In the genomic region with DNA sequence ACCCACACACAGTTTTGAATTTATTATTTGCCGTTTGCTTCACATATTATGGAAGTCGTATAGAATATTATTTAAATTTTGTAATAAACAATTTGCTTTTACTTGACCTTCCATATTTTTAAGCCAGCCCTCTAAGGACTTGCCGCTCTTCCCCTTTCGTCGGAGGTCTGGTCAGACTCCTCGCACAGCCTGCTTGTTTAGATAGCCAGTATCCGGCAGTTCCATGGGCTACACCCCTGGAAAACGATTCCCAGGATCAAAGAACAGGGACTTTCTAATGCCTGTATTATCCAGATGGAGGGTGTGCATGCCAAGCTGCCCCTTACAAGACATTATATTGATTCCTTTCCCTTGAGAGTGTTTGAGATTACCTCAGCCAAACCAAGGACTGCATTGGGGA, we compare ENCODE assay signal across 11 mouse cellular contexts.
DNase-seq lines count a peak whose midpoint lies in the region; ATAC-seq and TF ChIP-seq lines count a peak whose summit lies in the region.
"Had no signal": no experiment of that assay in that cellular context is flagged by ENCODE, and none has a peak within 500 bp of the region (broad histone marks: within the 10 kb centered on the region; RNA-seq: fewer than 3 reads in every experiment).

No protein-coding gene starts in this region.

- H3K9ac ChIP-seq in kidney, embryonic 14.5 days (ENCODE audit: low read depth, low read length) = no peak overlapping the region
- no peak overlapping the region for H3K9ac ChIP-seq in embryonic facial prominence, embryonic 12.5 days
- H3K9ac ChIP-seq in hindbrain, embryonic 13.5 days = 0 out of 2 replicates have a peak overlapping the region, but pooled peaks have one; percentile 40
- 0 out of 2 replicates have a peak overlapping the region, but pooled peaks have one; percentile 2 for H3K9ac ChIP-seq in midbrain, embryonic 12.5 days (replicated peaks)

- TF ChIP-seq CTCF in gastrocnemius, adult 2 months (IDR thresholded peaks at IDR 0.05) = no peak

- intact Hi-C loops in gastrocnemius, adult 2 months (cut with DNase I) = no loop called here

- H3K9me3 ChIP-seq in kidney, embryonic 14.5 days (ENCODE audit: control insufficient read depth, low read length) = no peaks in the 10 kb centered on the region
- H3K9me3 ChIP-seq in embryonic facial prominence, embryonic 12.5 days = no peaks in the 10 kb centered on the region
- H3K9me3 ChIP-seq in hindbrain, embryonic 13.5 days = no peaks in the 10 kb centered on the region
- no peaks in the 10 kb centered on the region for H3K9me3 ChIP-seq in midbrain, embryonic 12.5 days

- no peak for DNase-seq in kidney, adult 11 months
- DNase-seq in left cerebral cortex, adult 11 months (ENCODE audit: low spot score) = no peak
- DNase-seq in gastrocnemius, adult 2 months = no peak
- DNase-seq: adrenal gland, adult 2 months; cerebellum, postnatal 14 days; thymus, adult 18-20 months had no signal

- ATAC-seq in kidney, embryonic 14.5 days (ENCODE audit: low FRiP score, low TSS enrichment) = peak; percentile 49; the same call in 1 of the 2 replicates
- ATAC-seq in embryonic facial prominence, embryonic 12.5 days (ENCODE audit: insufficient number of reproducible peaks, insufficient read depth, low FRiP score, low TSS enrichment) = no peak
- no peak for ATAC-seq in hindbrain, embryonic 13.5 days (ENCODE audit: low FRiP score)
- no peak for ATAC-seq in midbrain, embryonic 12.5 days (ENCODE audit: low FRiP score, low read depth)
- no peak for ATAC-seq in erythroid progenitor cell, adult 5-6 weeks (replicated peaks; ENCODE audit: low FRiP score, poor library complexity, severe bottlenecking)

- no peak overlapping the region; the same call in 1 of the 2 replicates for H3K27ac ChIP-seq in kidney, embryonic 14.5 days (ENCODE audit: low read depth, low read length)
- peak overlapping the region; percentile 55; the same call in 1 of the 2 replicates for H3K27ac ChIP-seq in embryonic facial prominence, embryonic 12.5 days
- peak overlapping the region; percentile 69 for H3K27ac ChIP-seq in hindbrain, embryonic 13.5 days
- H3K27ac ChIP-seq in midbrain, embryonic 12.5 days (replicated peaks) = peak overlapping the region; percentile 60; the same call in 1 of the 2 replicates
- no peak overlapping the region for H3K27ac ChIP-seq in gastrocnemius, adult 2 months

- H3K4me2 ChIP-seq in kidney, embryonic 14.5 days (replicated peaks; ENCODE audit: low read depth, low read length) = no peak overlapping the region
- H3K4me2 ChIP-seq in embryonic facial prominence, embryonic 12.5 days (replicated peaks) = no peak overlapping the region
- H3K4me2 ChIP-seq in hindbrain, embryonic 13.5 days = no peak overlapping the region
- no peak overlapping the region for H3K4me2 ChIP-seq in midbrain, embryonic 12.5 days (replicated peaks)

- no peaks in the 10 kb centered on the region for H3K36me3 ChIP-seq in kidney, embryonic 14.5 days (ENCODE audit: control insufficient read depth, insufficient read depth, low read length)
- no peaks in the 10 kb centered on the region for H3K36me3 ChIP-seq in embryonic facial prominence, embryonic 12.5 days
- no peaks in the 10 kb centered on the region for H3K36me3 ChIP-seq in hindbrain, embryonic 13.5 days
- H3K36me3 ChIP-seq in midbrain, embryonic 12.5 days = no peaks in the 10 kb centered on the region

- 50% methylated on average over 8 of the region's 8 CpGs for WGBS in kidney, embryonic 14.5 days
- WGBS in embryonic facial prominence, embryonic 12.5 days = 52% methylated on average over 8 of the region's 8 CpGs
- WGBS in hindbrain, embryonic 13.5 days = 67% methylated on average over 8 of the region's 8 CpGs
- 59% methylated on average over 8 of the region's 8 CpGs for WGBS in midbrain, embryonic 12.5 days

- H3K27me3 ChIP-seq in kidney, embryonic 14.5 days (ENCODE audit: control insufficient read depth, insufficient read depth, low read length) = no peaks in the 10 kb centered on the region
- no peaks in the 10 kb centered on the region for H3K27me3 ChIP-seq in embryonic facial prominence, embryonic 12.5 days
- no peaks in the 10 kb centered on the region for H3K27me3 ChIP-seq in hindbrain, embryonic 13.5 days
- H3K27me3 ChIP-seq in midbrain, embryonic 12.5 days = no peaks in the 10 kb centered on the region

- H3K4me1 ChIP-seq in kidney, embryonic 14.5 days (ENCODE audit: control insufficient read depth, insufficient read depth, low read length) = peaks cover 8% of the 10 kb centered on the region; the same call in 1 of the 2 replicates
- peaks cover 28% of the 10 kb centered on the region for H3K4me1 ChIP-seq in embryonic facial prominence, embryonic 12.5 days
- peaks cover 53% of the 10 kb centered on the region for H3K4me1 ChIP-seq in hindbrain, embryonic 13.5 days (replicated peaks)
- peaks cover 36% of the 10 kb centered on the region for H3K4me1 ChIP-seq in midbrain, embryonic 12.5 days

- H3K4me3 ChIP-seq in kidney, embryonic 14.5 days (ENCODE audit: low read length) = no peak overlapping the region
- H3K4me3 ChIP-seq in embryonic facial prominence, embryonic 12.5 days = no peak overlapping the region
- H3K4me3 ChIP-seq in hindbrain, embryonic 13.5 days = no peak overlapping the region
- no peak overlapping the region for H3K4me3 ChIP-seq in midbrain, embryonic 12.5 days
- H3K4me3 ChIP-seq in gastrocnemius, adult 2 months = no peak overlapping the region

Comparison
In these comparisons a context has a peak if more than half of its experiments do, and no peak if none do; other contexts are left out.
1. H3K27ac ChIP-seq: peak in embryonic facial prominence, embryonic 12.5 days (single experiment), hindbrain, embryonic 13.5 days (single experiment) and midbrain, embryonic 12.5 days (single experiment); none in kidney, embryonic 14.5 days (single experiment) and gastrocnemius, adult 2 months (single experiment).
2. H3K9ac ChIP-seq: peak in hindbrain, embryonic 13.5 days (single experiment) and midbrain, embryonic 12.5 days (single experiment); none in kidney, embryonic 14.5 days (single experiment) and embryonic facial prominence, embryonic 12.5 days (single experiment).